Mouse (Mus musculus) E14TG2a.4 (cell line): ENCODE measurements around the gene Sec24d.

Experiments used
- H3K27me3 ChIP-seq: 2 replicates; pipeline ENCODE4 v1.6.1; 2014; ENCODE audit warnings: low read length, control low read depth; ENCODE audit not compliant: insufficient read depth
- H3K36me3 ChIP-seq: 2 replicates; pipeline ENCODE4 v1.6.1; 2014; ENCODE audit warnings: low read length, control low read depth; ENCODE audit not compliant: insufficient read depth
- H3K4me1 ChIP-seq: replicated peaks from 2 replicates; pipeline ENCODE4 v1.6.1; 2014; ENCODE audit warnings: low read depth, low read length, control low read depth
- H3K4me3 ChIP-seq: replicated peaks from 2 replicates; pipeline ENCODE4 v1.5.1; 2014; ENCODE audit warnings: mild to moderate bottlenecking, low read length
- H3K9me3 ChIP-seq: 2 replicates; pipeline ENCODE4 v1.6.1; 2014; ENCODE audit warnings: low read length, control low read depth
- CTCF ChIP-seq: conservative IDR thresholded peaks from 2 replicates; pipeline ENCODE4 v1.5.1; 2014; ENCODE audit warnings: low read length
- NANOG ChIP-seq: IDR thresholded peaks from 2 replicates; pipeline ENCODE4 v1.6.1; 2014; ENCODE audit warnings: borderline replicate concordance, low read length, mixed read lengths
- POU5F1 ChIP-seq: IDR thresholded peaks from 2 replicates; pipeline ENCODE4 v1.6.1; 2014; ENCODE audit warnings: low read length, borderline replicate concordance

Sec24d gene

GRCm38 (mm10) chr3:123309141-123309540 lies 41.9 kb downstream of the Sec24d start:
- no peaks in the 10 kb centered on the region; the same call in 1 of the 2 replicates for H3K9me3 ChIP-seq
- no peak for TF ChIP-seq NANOG
- TF ChIP-seq POU5F1: no peak
- no peak for TF ChIP-seq CTCF
- H3K36me3 ChIP-seq: peaks cover 12% of the 10 kb centered on the region; the same call in 1 of the 2 replicates
- H3K27me3 ChIP-seq: no peaks in the 10 kb centered on the region
- H3K4me3 ChIP-seq: no peak overlapping the region
- peaks cover 3% of the 10 kb centered on the region for H3K4me1 ChIP-seq

- TF ChIP-seq NANOG (no peak), POU5F1 (no peak), CTCF (no peak)
- 0 out of 2 replicates have a peak, but pooled peaks cover 7% of the 10 kb centered on the region for H3K36me3 ChIP-seq
- H3K9me3 ChIP-seq: no peaks in the 10 kb centered on the region; the same call in 1 of the 2 replicates
- H3K4me3 ChIP-seq: no peak overlapping the region
- H3K4me1 ChIP-seq: peaks cover 3% of the 10 kb centered on the region; the same call in 1 of the 2 replicates
- H3K27me3 ChIP-seq: no peaks in the 10 kb centered on the region
These were observed 45.3 kb downstream of the Sec24d start for GRCm38 (mm10) chr3:123312477-123313062.

- no peak overlapping the region for H3K4me3 ChIP-seq
- H3K27me3 ChIP-seq: no peaks in the 10 kb centered on the region
- peaks cover 3% of the 10 kb centered on the region; the same call in 1 of the 2 replicates for H3K4me1 ChIP-seq
- no peaks in the 10 kb centered on the region; the same call in 1 of the 2 replicates for H3K9me3 ChIP-seq
- 0 out of 2 replicates have a peak, but pooled peaks cover 5% of the 10 kb centered on the region for H3K36me3 ChIP-seq
- no peak for TF ChIP-seq POU5F1
- TF ChIP-seq NANOG: no peak
- TF ChIP-seq CTCF: no peak
These were observed 46.2 kb downstream of the Sec24d start for GRCm38 (mm10) chr3:123313477-123313876.

- TF ChIP-seq POU5F1 (no peak), NANOG (no peak), CTCF (peak; percentile 39)
- Histone ChIP-seq H3K9me3 (no peaks in the 10 kb centered on the region; the same call in 1 of the 2 replicates), H3K36me3 (0 out of 2 replicates have a peak, but pooled peaks cover 5% of the 10 kb centered on the region), H3K4me3 (no peak overlapping the region), H3K27me3 (no peaks in the 10 kb centered on the region), H3K4me1 (peaks cover 3% of the 10 kb centered on the region; the same call in 1 of the 2 replicates)
These were observed 46.8 kb downstream of the Sec24d start for GRCm38 (mm10) chr3:123313920-123314614.

GRCm38 (mm10) chr3:123316066-123316465 lies 48.8 kb downstream of the Sec24d start:
- Histone ChIP-seq H3K4me3 (no peak overlapping the region), H3K4me1 (peaks cover 10% of the 10 kb centered on the region), H3K36me3 (no peaks in the 10 kb centered on the region), H3K27me3 (no peaks in the 10 kb centered on the region), H3K9me3 (no peaks in the 10 kb centered on the region)
- no peak for TF ChIP-seq NANOG
- TF ChIP-seq POU5F1: no peak
- no peak for TF ChIP-seq CTCF

GRCm38 (mm10) chr3:123317081-123317480 lies 49.8 kb downstream of the Sec24d start:
- no peaks in the 10 kb centered on the region for H3K36me3 ChIP-seq
- no peak overlapping the region for H3K4me3 ChIP-seq
- H3K9me3 ChIP-seq: no peaks in the 10 kb centered on the region
- H3K4me1 ChIP-seq: peaks cover 10% of the 10 kb centered on the region
- H3K27me3 ChIP-seq: no peaks in the 10 kb centered on the region
- TF ChIP-seq NANOG (no peak), CTCF (no peak), POU5F1 (no peak)

GRCm38 (mm10) chr3:123320341-123320740 lies 53.1 kb downstream of the Sec24d start:
- H3K4me3 ChIP-seq: no peak overlapping the region

GRCm38 (mm10) chr3:123321612-123322011 lies 54.4 kb downstream of the Sec24d start:
- H3K36me3 ChIP-seq: no peaks in the 10 kb centered on the region
- no peaks in the 10 kb centered on the region for H3K27me3 ChIP-seq
- peaks cover 7% of the 10 kb centered on the region for H3K4me1 ChIP-seq
- peaks cover 18% of the 10 kb centered on the region for H3K9me3 ChIP-seq
- TF ChIP-seq CTCF: no peak
- TF ChIP-seq POU5F1: no peak
- TF ChIP-seq NANOG: no peak
- no peak overlapping the region for H3K4me3 ChIP-seq

More at GRCm38 (mm10) chr3:123320341-123320740, 53.1 kb downstream of the Sec24d start:
- TF ChIP-seq NANOG (no peak), CTCF (no peak), POU5F1 (no peak)
- Histone ChIP-seq H3K9me3 (peaks cover 5% of the 10 kb centered on the region; the same call in 1 of the 2 replicates), H3K27me3 (no peaks in the 10 kb centered on the region), H3K36me3 (no peaks in the 10 kb centered on the region), H3K4me1 (peaks cover 7% of the 10 kb centered on the region)

GRCm38 (mm10) chr3:123322147-123322546 lies 54.9 kb downstream of the Sec24d start:
- TF ChIP-seq CTCF: peak; percentile 18; the same call in 1 of the 2 replicates
- no peak for TF ChIP-seq NANOG
- Histone ChIP-seq H3K27me3 (no peaks in the 10 kb centered on the region), H3K4me3 (no peak overlapping the region), H3K4me1 (peaks cover 7% of the 10 kb centered on the region), H3K36me3 (no peaks in the 10 kb centered on the region), H3K9me3 (peaks cover 22% of the 10 kb centered on the region)
